Mouse (Mus musculus): ENCODE results near the gene Erich4.

DNA sequence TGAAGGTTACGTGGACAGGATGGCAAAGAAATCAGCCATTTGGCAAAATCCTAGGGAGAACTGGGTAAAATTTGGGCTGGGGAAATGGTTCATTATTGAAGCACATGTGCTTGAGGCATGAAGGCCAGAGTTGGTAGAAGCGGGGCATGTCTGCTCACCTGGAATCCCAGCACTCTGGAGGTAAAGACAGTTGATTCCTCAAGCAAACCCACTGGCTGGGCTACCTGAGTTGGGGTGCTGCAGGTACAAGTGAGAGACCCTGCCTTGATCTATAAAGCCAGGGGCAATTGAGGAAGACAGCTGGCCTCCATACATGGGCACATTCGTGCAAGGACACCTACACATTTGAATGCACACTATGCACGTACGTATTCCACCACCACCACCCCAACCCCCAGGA is 4.4 kb upstream of the Erich4 start:
- TF ChIP-seq CTCF (IDR thresholded peaks at IDR 0.05; ENCODE audit: borderline replicate concordance, insufficient read depth, low read depth, low read length) (no peak), POLR2A (IDR thresholded peaks at IDR 0.05; ENCODE audit: borderline replicate concordance, insufficient read depth, low read length) (no peak)
